Mouse (Mus musculus) hindbrain, embryonic 15.5 days (tissue): ENCODE measurements around the gene Eid1. TPM values are rescaled to one million over a fixed set of nuclear protein-coding genes. Genes with fewer than 3 reads are reported as not detected.
A peak's percentile ranks its signal among the peaks of the same experiment; 100 is the strongest.

Source experiments
- ATAC-seq: fragments of 200-750 bp; cut with Nextera tagmentation; 2 replicates; pipeline ENCODE4 v1.8.0; 2017; ENCODE audit warnings: low read depth, moderate number of reproducible peaks, moderate TSS enrichment; ENCODE audit not compliant: low FRiP score
- H3K27ac ChIP-seq: fragments of 300-500 bp; sonication (generic); replicated peaks from 2 replicates; pipeline ENCODE4 v1.5.1; 2015; ENCODE audit warnings: mild to moderate bottlenecking, inconsistent platforms
- H3K27me3 ChIP-seq: fragments of 300-500 bp; sonication (generic); 2 replicates; pipeline ENCODE4 v1.6.1; 2015; ENCODE audit warnings: control low read depth, inconsistent platforms
- H3K36me3 ChIP-seq: fragments of 300-500 bp; sonication (generic); 2 replicates; pipeline ENCODE4 v1.6.1; 2015; ENCODE audit warnings: control low read depth, inconsistent platforms
- H3K4me1 ChIP-seq: fragments of 300-500 bp; sonication (generic); replicated peaks from 2 replicates; pipeline ENCODE4 v1.6.1; 2015; ENCODE audit warnings: control low read depth, inconsistent platforms
- H3K4me2 ChIP-seq: fragments of 300-500 bp; sonication (generic); 2 replicates; pipeline ENCODE4 v1.6.1; 2015; ENCODE audit warnings: moderate library complexity, mild to moderate bottlenecking, inconsistent platforms
- H3K4me3 ChIP-seq: fragments of 300-500 bp; sonication (generic); 2 replicates; pipeline ENCODE4 v1.5.1; 2015; ENCODE audit warnings: mild to moderate bottlenecking, inconsistent platforms
- H3K9ac ChIP-seq: fragments of 300-500 bp; sonication (generic); 2 replicates; pipeline ENCODE4 v1.6.1; 2015; ENCODE audit warnings: inconsistent platforms
- H3K9me3 ChIP-seq: fragments of 300-500 bp; sonication (generic); 2 replicates; pipeline ENCODE4 v1.6.1; 2016; ENCODE audit warnings: control low read depth, inconsistent platforms
- WGBS: fragments of 180-500 bp; shearing (Covaris S2); methylation state at CpG from one replicate; pipeline ENCODE4 v1.1.7; 2015; 5-methylcytosine and 5-hydroxymethylcytosine counted together
- polyA plus RNA-seq: library from polyadenylated mRNA; unstranded; fragments of >200 nt; fragmentation: Nextera tagmentation; extraction: Ambion mirVana; gene quantifications from 2 replicates; pipeline ENCODE4 v1.2.1, GENCODE M21; 2015

Gene Eid1
- polyA plus RNA-seq, 1 experiment from 2014 or later = 409 TPM

DNA sequence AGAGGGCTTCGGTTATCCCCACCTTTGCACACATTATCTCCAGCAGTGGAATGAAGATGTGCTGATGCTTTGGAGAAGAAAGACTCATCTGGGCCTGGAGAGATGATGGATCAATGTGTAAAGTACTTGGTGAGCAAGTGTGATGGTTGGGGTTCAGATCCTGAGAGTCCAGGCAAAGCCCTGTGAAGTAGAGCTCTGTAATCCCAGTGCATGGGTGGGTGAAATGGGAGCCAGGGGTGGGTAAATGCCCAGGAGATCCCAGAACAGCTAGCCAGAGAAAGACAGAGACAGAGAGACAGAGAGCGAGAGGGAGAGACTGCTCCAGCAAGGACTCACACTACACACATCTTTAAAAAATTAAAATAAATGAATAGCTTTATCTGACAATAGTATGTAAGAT, 19.6 kb upstream of the Eid1 start:
- 93% methylated on average over 2 of the region's 2 CpGs for WGBS
- Histone ChIP-seq H3K36me3 (no peaks in the 10 kb centered on the region), H3K9ac (no peak overlapping the region), H3K4me3 (no peak overlapping the region), H3K27ac (no peak overlapping the region), H3K27me3 (no peaks in the 10 kb centered on the region), H3K4me2 (no peak overlapping the region), H3K4me1 (no peaks in the 10 kb centered on the region), H3K9me3 (no peaks in the 10 kb centered on the region)
- no peak for ATAC-seq

- Histone ChIP-seq H3K9me3 (no peaks in the 10 kb centered on the region), H3K4me3 (no peak overlapping the region), H3K4me1 (peaks cover 3% of the 10 kb centered on the region), H3K27ac (no peak overlapping the region), H3K9ac (no peak overlapping the region), H3K36me3 (no peaks in the 10 kb centered on the region), H3K27me3 (no peaks in the 10 kb centered on the region), H3K4me2 (no peak overlapping the region)
- 91% methylated on average over 9 of the region's 9 CpGs for WGBS
- ATAC-seq = no peak
Observed at GRCm38 (mm10) chr2:125655391-125655790, 17.5 kb upstream of the Eid1 start.

DNA sequence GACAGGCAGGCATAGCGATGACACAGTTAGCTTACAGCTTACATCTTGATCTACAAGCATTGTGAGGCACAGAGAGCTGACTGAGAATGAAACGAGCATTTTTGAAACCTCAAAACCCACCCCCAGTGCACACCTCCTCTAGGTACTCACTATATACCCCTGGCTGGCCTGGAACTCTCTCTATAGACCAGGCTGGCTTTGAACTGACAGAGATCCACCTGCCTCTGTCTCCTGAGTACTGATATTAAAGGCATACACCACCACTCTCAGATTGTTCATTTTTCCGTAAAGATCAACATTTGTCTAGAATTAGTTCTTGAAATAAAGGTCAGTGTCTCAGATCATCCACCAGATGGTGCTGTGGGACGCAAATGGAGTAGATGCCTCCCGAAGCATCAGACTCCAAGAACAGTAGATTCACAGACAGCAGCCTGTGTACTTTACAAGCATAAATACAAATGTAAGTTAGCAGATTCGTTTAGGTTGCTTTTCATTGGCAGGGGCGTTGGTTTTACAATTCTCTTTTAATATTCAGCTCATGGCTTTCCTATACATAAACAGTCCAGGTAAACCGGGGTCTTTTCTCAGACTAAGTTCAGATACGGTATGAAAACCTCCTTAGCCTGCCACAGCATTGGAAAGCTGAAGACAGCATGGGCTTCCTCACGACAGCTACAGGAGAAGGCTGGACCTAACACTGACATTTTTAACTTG, 12.9 kb upstream of the Eid1 start:
- Histone ChIP-seq H3K9ac (peak overlapping the region; percentile 8; the same call in 1 of the 2 replicates), H3K27ac (0 out of 2 replicates have a peak overlapping the region, but pooled peaks have one; percentile 35), H3K9me3 (no peaks in the 10 kb centered on the region), H3K4me1 (peaks cover 10% of the 10 kb centered on the region), H3K27me3 (no peaks in the 10 kb centered on the region), H3K36me3 (no peaks in the 10 kb centered on the region), H3K4me2 (peak overlapping the region; percentile 51), H3K4me3 (peak overlapping the region; percentile 21)
- 15% methylated on average over 10 of the region's 10 CpGs for WGBS
- peak; percentile 84 for ATAC-seq

DNA sequence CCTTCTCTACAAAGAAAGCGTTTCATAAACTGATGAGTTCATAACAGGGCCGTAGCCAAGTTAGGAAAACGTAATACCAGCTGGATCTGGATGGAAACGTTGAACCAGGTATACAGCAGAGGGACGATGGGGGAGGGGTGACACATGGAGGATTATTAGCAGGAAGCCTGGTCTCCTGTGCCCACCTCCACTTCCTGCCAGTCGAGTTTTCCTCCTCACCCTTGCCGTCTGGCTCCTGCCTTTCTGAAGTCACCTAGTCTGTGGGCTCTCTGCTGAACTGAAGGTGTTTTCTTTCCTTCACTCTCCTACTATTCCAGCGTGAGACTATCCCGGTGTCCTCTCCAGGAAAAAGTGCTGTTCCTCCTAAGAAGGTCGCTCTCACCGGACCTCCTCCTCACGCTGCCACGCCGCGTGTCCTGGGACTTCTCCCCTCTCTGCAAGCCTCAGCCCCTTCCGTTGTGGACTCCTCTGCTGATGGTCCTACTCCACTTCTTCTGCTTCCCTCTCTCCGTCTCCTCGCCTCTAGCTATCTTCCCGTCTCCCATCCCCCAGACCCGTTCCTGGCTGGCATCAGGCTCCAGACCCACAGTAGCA, 12.3 kb upstream of the Eid1 start:
- Histone ChIP-seq H3K4me2 (peak overlapping the region; percentile 51), H3K4me3 (peak overlapping the region; percentile 21), H3K9ac (peak overlapping the region; percentile 8; the same call in 1 of the 2 replicates), H3K36me3 (no peaks in the 10 kb centered on the region), H3K27me3 (no peaks in the 10 kb centered on the region), H3K9me3 (no peaks in the 10 kb centered on the region), H3K4me1 (peaks cover 10% of the 10 kb centered on the region), H3K27ac (0 out of 2 replicates have a peak overlapping the region, but pooled peaks have one; percentile 35)
- 45% methylated on average over 20 of the region's 20 CpGs for WGBS
- ATAC-seq = peak; percentile 49

DNA sequence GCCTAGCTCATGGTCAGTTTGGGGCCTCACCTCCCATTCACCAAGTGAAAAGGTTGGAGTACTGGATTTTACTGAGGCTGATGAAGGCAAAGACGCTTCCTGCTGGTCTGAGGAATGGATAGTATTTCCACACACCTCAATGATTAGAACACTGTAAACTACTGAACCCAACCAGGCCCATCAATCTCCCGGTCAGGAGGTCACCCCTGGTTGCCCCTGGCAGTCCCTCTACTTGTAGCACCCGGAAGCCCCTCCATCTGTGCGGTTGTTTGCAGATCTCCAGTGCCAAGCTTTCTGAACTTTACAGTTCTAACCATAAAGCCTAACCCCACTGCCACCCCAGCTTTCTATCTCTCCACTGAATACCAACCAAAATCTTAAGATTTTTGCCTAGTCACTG, 11.7 kb upstream of the Eid1 start:
- no peak overlapping the region for H3K4me3 ChIP-seq
- ATAC-seq = no peak
- no peak overlapping the region for H3K27ac ChIP-seq
- H3K36me3 ChIP-seq = no peaks in the 10 kb centered on the region
- peak overlapping the region; percentile 51 for H3K4me2 ChIP-seq
- no peak overlapping the region for H3K9ac ChIP-seq
- H3K9me3 ChIP-seq = no peaks in the 10 kb centered on the region
- no peaks in the 10 kb centered on the region for H3K27me3 ChIP-seq
- WGBS = 68% methylated on average over 4 of the region's 4 CpGs
- peaks cover 10% of the 10 kb centered on the region for H3K4me1 ChIP-seq

DNA sequence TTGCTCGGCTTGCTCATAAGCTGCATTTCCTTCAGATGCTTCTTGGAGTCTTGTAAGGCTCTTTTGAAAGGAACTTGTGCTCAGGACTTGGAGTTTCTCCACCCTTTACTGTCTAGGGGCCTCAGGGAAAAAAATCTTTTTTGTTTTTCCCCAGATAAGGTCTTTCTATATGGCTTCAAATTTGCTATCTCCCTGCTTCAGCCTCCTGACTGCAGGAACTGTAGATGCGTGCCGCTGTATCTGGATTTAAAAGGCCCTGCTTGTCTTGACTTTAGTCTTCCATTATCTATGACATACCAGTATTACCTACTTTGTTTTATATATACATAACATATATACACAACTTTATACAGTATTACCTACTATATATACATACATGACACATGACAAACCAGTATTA, 10.4 kb upstream of the Eid1 start:
- Histone ChIP-seq H3K9ac (no peak overlapping the region), H3K9me3 (no peaks in the 10 kb centered on the region), H3K27ac (no peak overlapping the region), H3K4me2 (no peak overlapping the region), H3K27me3 (no peaks in the 10 kb centered on the region), H3K4me3 (no peak overlapping the region), H3K36me3 (no peaks in the 10 kb centered on the region), H3K4me1 (peaks cover 10% of the 10 kb centered on the region)
- 87% methylated on average over 3 of the region's 3 CpGs for WGBS
- ATAC-seq = no peak

GRCm38 (mm10) chr2:125665213-125665612, 7.7 kb upstream of the Eid1 start:
- Histone ChIP-seq H3K9me3 (no peaks in the 10 kb centered on the region), H3K27ac (no peak overlapping the region), H3K4me2 (no peak overlapping the region), H3K4me1 (peaks cover 8% of the 10 kb centered on the region), H3K4me3 (no peak overlapping the region), H3K27me3 (no peaks in the 10 kb centered on the region), H3K36me3 (no peaks in the 10 kb centered on the region), H3K9ac (no peak overlapping the region)
- WGBS = 88% methylated on average over 5 of the region's 5 CpGs
- no peak for ATAC-seq

GRCm38 (mm10) chr2:125665909-125666308, 7.0 kb upstream of the Eid1 start:
- no peaks in the 10 kb centered on the region for H3K27me3 ChIP-seq
- no peak overlapping the region for H3K4me2 ChIP-seq
- peaks cover 1% of the 10 kb centered on the region; the same call in 1 of the 2 replicates for H3K4me1 ChIP-seq
- no peak overlapping the region for H3K9ac ChIP-seq
- no peaks in the 10 kb centered on the region for H3K9me3 ChIP-seq
- ATAC-seq = no peak
- WGBS = 94% methylated on average over 4 of the region's 4 CpGs
- H3K4me3 ChIP-seq = no peak overlapping the region
- H3K36me3 ChIP-seq = no peaks in the 10 kb centered on the region
- no peak overlapping the region for H3K27ac ChIP-seq

- no peak for ATAC-seq
- Histone ChIP-seq H3K9me3 (no peaks in the 10 kb centered on the region), H3K4me2 (no peak overlapping the region), H3K27ac (no peak overlapping the region), H3K4me3 (no peak overlapping the region), H3K27me3 (no peaks in the 10 kb centered on the region), H3K36me3 (no peaks in the 10 kb centered on the region), H3K4me1 (no peaks in the 10 kb centered on the region), H3K9ac (no peak overlapping the region)
- 82% methylated on average over 4 of the region's 4 CpGs for WGBS
Observed at GRCm38 (mm10) chr2:125666668-125667067, 6.2 kb upstream of the Eid1 start.

- Histone ChIP-seq H3K4me3 (no peak overlapping the region), H3K27me3 (no peaks in the 10 kb centered on the region), H3K4me2 (no peak overlapping the region), H3K9me3 (no peaks in the 10 kb centered on the region), H3K27ac (no peak overlapping the region), H3K36me3 (no peaks in the 10 kb centered on the region), H3K9ac (no peak overlapping the region), H3K4me1 (no peaks in the 10 kb centered on the region)
- 72% methylated on average over 5 of the region's 5 CpGs for WGBS
- no peak for ATAC-seq
Observed at GRCm38 (mm10) chr2:125667184-125667583, 5.7 kb upstream of the Eid1 start.

DNA sequence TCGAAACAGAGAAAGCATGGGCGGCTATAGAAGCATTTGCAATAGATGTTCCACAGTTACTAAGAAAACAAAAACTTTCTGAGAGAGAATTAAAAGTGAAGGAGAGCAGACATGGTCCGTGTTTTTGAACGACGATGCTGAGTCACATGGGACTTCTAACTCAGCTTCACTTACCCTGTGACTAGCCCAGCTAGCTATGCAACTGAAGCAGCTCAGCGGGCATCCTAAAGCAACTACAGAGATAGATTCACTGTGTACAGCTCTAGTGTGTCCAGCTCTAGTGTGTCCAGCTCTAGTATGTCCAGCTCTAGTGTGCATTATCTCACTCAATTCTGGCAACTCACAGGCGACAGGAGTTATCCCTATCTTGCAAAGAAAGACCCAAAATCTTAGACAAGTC, 5.2 kb upstream of the Eid1 start:
- Histone ChIP-seq H3K9me3 (no peaks in the 10 kb centered on the region), H3K36me3 (no peaks in the 10 kb centered on the region), H3K4me3 (no peak overlapping the region), H3K4me2 (no peak overlapping the region), H3K4me1 (no peaks in the 10 kb centered on the region; the same call in 1 of the 2 replicates), H3K27me3 (no peaks in the 10 kb centered on the region), H3K9ac (no peak overlapping the region), H3K27ac (no peak overlapping the region)
- no peak for ATAC-seq
- 86% methylated on average over 7 of the region's 7 CpGs for WGBS

DNA sequence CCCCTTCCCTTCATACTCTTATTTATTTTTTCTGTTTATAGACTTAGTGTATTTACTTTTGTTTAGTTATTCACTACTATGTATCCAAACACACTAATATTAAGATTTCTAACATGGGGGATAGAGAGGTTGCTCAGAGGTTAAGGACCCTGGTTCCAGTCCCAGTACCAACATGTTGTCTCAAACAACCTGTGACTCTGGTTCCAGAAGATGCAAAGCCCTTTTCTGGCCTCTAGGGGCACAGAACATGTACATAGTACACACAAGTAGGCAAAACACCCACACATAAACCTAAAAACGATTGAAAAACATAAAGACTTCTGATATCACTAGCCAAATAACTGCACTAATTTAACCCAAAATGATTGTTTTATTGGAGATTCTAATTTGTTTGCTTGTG, 2.0 kb upstream of the Eid1 start:
- no peaks in the 10 kb centered on the region for H3K9me3 ChIP-seq
- H3K27ac ChIP-seq = no peak overlapping the region
- no peak overlapping the region for H3K4me2 ChIP-seq
- H3K36me3 ChIP-seq = no peaks in the 10 kb centered on the region
- WGBS = 62% methylated on average over 1 of the region's 1 CpGs
- no peak overlapping the region for H3K9ac ChIP-seq
- no peak for ATAC-seq
- no peak overlapping the region for H3K4me3 ChIP-seq
- peaks cover 11% of the 10 kb centered on the region for H3K4me1 ChIP-seq
- H3K27me3 ChIP-seq = no peaks in the 10 kb centered on the region
